Mouse (Mus musculus) midbrain, postnatal 0 days (tissue): ENCODE results near the gene Mff. TPM values are rescaled to one million over a fixed set of nuclear protein-coding genes. Genes with fewer than 3 reads are reported as not detected.

Experiments
- ATAC-seq: fragments of 200-750 bp; cut with Nextera tagmentation; 2 replicates; pipeline ENCODE4 v1.8.0; 2017; ENCODE audit warnings: moderate number of reproducible peaks, mild to moderate bottlenecking, moderate TSS enrichment, moderate library complexity; ENCODE audit not compliant: low FRiP score
- DNase-seq: peaks from one replicate; pipeline ENCODE4 v3.0.0-alpha.2; 2015; ENCODE audit warnings: low spot score
- H3K27ac ChIP-seq: fragments of 300-500 bp; sonication (generic); 2 replicates; pipeline ENCODE4 v1.5.1; 2014; ENCODE audit warnings: low read depth, mild to moderate bottlenecking, low read length, mixed read lengths
- H3K27me3 ChIP-seq: fragments of 300-500 bp; sonication (generic); 2 replicates; pipeline ENCODE4 v1.6.1; 2014; ENCODE audit warnings: low read length, control low read depth, mixed read lengths; ENCODE audit not compliant: insufficient read depth
- H3K36me3 ChIP-seq: fragments of 300-500 bp; sonication (generic); 2 replicates; pipeline ENCODE4 v1.6.1; 2014; ENCODE audit warnings: low read length, control low read depth, mixed read lengths; ENCODE audit not compliant: insufficient read depth
- H3K4me1 ChIP-seq: fragments of 300-500 bp; sonication (generic); 2 replicates; pipeline ENCODE4 v1.6.1; 2014; ENCODE audit warnings: mild to moderate bottlenecking, control low read depth, antibody characterized with exemption, low read length, mixed read lengths; ENCODE audit not compliant: insufficient read depth
- H3K4me2 ChIP-seq: fragments of 300-500 bp; sonication (generic); 2 replicates; pipeline ENCODE4 v1.6.1; 2014; ENCODE audit warnings: low read depth, mild to moderate bottlenecking, low read length, mixed read lengths; ENCODE audit not compliant: poor library complexity, severe bottlenecking
- H3K4me3 ChIP-seq: fragments of 300-500 bp; sonication (generic); 2 replicates; pipeline ENCODE4 v1.5.1; 2014; ENCODE audit warnings: low read depth, mild to moderate bottlenecking, low read length, moderate library complexity
- H3K9ac ChIP-seq: fragments of 300-500 bp; sonication (generic); replicated peaks from 2 replicates; pipeline ENCODE4 v1.6.1; 2014; ENCODE audit warnings: mild to moderate bottlenecking, low read length, moderate library complexity, mixed read lengths; ENCODE audit not compliant: poor library complexity, severe bottlenecking
- H3K9me3 ChIP-seq: fragments of 300-500 bp; sonication (generic); 2 replicates; pipeline ENCODE4 v1.6.1; 2016; ENCODE audit warnings: low read length, control low read depth
- CTCF ChIP-seq: IDR thresholded peaks from 2 replicates; pipeline ENCODE4 v1.5.1; 2016; ENCODE audit warnings: antibody characterized with exemption, mild to moderate bottlenecking
- WGBS: fragments of 180-500 bp; shearing (Covaris S2); extraction: QIAGEN DNeasy Blood & Tissue Kit; methylation state at CpG from one replicate; pipeline ENCODE4 v1.1.7; 2014; 5-methylcytosine and 5-hydroxymethylcytosine counted together
- polyA plus RNA-seq: library from polyadenylated mRNA; unstranded; fragments of >200 nt; fragmentation: Nextera tagmentation; extraction: Ambion mirVana; gene quantifications from 2 replicates; pipeline ENCODE4 v1.2.1, GENCODE M21; 2015
- total RNA-seq: library from RNA; depleted of rRNA; stranded (reverse); fragments of >200 nt; gene quantifications from 2 replicates; pipeline ENCODE4 v1.2.3, GENCODE M21; 2014; rRNA removed

Gene Mff
- total RNA-seq (415 and 579 TPM in 2 replicates), polyA plus RNA-seq (449 and 459 TPM in 2 replicates)

DNA sequence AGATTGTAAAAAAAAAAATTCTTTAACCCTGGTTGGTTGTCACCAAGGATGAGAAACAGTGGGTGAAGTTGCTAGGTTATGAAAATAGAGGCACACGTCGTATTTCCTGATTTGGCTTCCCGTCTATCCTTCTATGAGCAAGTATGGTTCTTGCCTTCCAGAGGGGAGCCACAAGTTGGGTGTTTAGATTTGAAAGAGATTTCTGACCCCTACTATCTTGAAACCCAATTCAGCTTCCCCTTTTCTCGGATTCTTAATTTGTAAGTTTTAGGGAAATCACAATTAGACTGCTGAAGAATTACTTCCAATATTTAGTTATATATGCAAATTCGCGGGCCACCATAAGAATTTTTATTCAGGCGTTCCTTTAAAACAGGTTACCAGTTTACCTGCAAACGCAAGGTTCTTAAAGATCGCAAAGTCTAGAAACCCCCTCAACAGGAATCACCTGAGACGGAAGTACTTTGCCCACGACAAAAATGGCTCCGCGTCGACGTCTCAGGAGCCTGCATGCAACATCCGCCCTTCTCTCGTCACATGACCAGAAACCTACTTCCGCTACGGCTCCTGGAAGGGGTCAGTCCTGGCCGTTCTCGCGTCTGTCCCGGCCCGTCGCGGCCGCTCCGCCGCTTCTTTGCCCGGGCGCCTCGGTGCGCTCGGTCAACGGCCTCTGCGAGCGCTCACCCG is at the start of gene Mff:
TSS of gene Mff (plus strand) at position 552 of the 687 bp plus-strand sequence.
- Histone ChIP-seq H3K4me2 (peak within 1 kb of the TSS; percentile 88), H3K27ac (peak within 1 kb of the TSS; percentile 78), H3K4me1 (no peaks in the 10 kb centered on the region; the same call in 1 of the 2 replicates), H3K9ac (peak within 1 kb of the TSS; percentile 95), H3K36me3 (peaks cover 7% of the 10 kb centered on the region; the same call in 1 of the 2 replicates), H3K27me3 (peaks cover 13% of the 10 kb centered on the region), H3K4me3 (peak within 1 kb of the TSS; percentile 91), H3K9me3 (no peaks in the 10 kb centered on the region)
- DNase-seq (peak; percentile 97), ATAC-seq (peak; percentile 99)
- TF ChIP-seq CTCF = no peak
- WGBS = 10% methylated on average over 38 of the region's 38 CpGs

DNA sequence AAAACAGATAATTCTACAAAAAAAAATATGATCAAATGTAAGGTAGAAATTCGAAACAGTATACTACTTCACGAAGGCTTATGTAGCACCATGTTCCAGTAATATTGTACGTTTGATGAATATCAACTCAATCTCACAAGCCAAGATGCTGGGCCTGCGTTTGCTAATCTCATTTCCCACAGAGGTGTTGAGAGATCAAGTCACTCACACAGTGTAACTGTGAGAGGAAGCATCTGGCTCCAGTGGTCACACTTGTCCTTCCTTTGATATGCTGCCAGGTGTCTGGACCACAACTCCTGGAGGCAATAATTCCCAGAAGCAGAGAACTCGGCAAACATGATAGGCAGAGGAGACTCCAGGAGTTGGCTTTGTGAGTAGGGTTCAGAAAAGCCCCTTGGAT is 38.4 kb upstream of the Mff start:
- Histone ChIP-seq H3K4me3 (no peak overlapping the region), H3K9ac (no peak overlapping the region), H3K9me3 (no peaks in the 10 kb centered on the region), H3K36me3 (no peaks in the 10 kb centered on the region), H3K27me3 (no peaks in the 10 kb centered on the region), H3K4me1 (no peaks in the 10 kb centered on the region), H3K27ac (no peak overlapping the region), H3K4me2 (no peak overlapping the region)
- no peak for DNase-seq
- WGBS = 85% methylated on average over 5 of the region's 5 CpGs
- no peak for ATAC-seq
- no peak for TF ChIP-seq CTCF

DNA sequence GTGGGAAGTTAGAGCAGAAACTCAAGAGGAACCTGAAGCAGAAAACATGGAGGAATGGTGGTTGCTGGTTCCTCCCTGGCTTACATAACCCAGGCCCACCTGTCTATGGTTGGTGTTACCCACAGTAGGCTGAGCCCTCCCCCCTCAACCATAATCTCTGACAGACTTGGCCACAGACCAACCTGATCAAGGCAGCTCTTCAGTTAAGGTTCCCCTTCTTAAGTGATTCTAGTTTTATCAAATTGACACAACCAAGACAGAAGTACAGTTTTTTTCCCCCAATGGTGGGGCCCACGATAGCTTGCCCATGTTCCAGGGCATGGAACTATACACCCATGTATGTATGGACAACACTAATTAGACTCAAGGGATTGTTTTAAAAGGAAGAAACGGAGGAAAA is 37.8 kb upstream of the Mff start:
- H3K36me3 ChIP-seq = no peaks in the 10 kb centered on the region
- DNase-seq = no peak
- H3K4me1 ChIP-seq = no peaks in the 10 kb centered on the region
- no peak for ATAC-seq
- no peak overlapping the region for H3K9ac ChIP-seq
- H3K4me2 ChIP-seq = no peak overlapping the region
- no peak for TF ChIP-seq CTCF
- H3K27ac ChIP-seq = no peak overlapping the region
- H3K4me3 ChIP-seq = no peak overlapping the region
- WGBS = 85% methylated on average over 2 of the region's 2 CpGs
- no peaks in the 10 kb centered on the region for H3K27me3 ChIP-seq
- H3K9me3 ChIP-seq = no peaks in the 10 kb centered on the region

DNA sequence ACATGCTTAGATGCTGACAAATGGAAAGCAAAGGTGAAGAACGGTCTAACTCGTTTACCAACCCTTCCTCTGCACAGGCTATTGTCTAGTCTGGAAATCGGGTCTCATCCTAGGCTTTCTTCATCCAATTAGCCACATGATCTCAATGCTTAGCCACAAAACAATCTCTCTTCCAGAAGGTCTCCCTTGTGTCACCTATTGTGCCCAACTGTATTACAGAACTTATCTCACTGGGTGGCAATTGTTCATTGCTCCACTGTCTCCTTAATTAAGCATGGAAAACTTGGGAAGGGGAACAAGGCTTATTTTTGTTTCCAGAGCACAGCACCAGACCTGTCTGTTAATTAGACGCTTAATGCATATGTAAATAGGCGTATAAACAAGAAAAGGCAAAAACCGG is 36.8 kb upstream of the Mff start:
- no peaks in the 10 kb centered on the region for H3K27me3 ChIP-seq
- no peak overlapping the region for H3K27ac ChIP-seq
- ATAC-seq = no peak
- 60% methylated on average over 6 of the region's 6 CpGs for WGBS
- H3K9ac ChIP-seq = no peak overlapping the region
- H3K4me3 ChIP-seq = no peak overlapping the region
- no peak for DNase-seq
- TF ChIP-seq CTCF = no peak
- no peaks in the 10 kb centered on the region for H3K9me3 ChIP-seq
- H3K4me2 ChIP-seq = no peak overlapping the region
- H3K4me1 ChIP-seq = no peaks in the 10 kb centered on the region
- H3K36me3 ChIP-seq = no peaks in the 10 kb centered on the region

DNA sequence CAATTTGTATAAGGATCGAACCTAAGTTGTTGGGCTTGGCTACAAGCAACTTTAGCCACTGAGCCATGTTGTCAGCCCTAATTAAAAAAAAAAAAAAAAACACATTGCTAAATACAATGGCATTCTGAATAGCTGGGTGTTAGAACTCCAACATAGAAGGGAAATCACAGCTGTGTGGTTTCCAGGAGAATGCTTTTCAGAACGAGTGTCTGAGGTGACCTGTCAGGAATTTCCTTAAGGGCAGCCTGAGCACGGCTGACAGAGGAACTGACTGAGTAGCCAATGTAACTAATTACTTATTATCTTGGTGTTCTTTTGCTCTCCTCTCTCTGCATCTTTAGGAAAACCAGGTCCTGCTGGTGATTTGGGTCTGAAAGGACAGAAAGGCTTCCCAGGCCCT is 28.8 kb upstream of the Mff start:
- Histone ChIP-seq H3K9me3 (no peaks in the 10 kb centered on the region), H3K9ac (no peak overlapping the region), H3K4me3 (no peak overlapping the region), H3K4me2 (no peak overlapping the region), H3K27me3 (no peaks in the 10 kb centered on the region), H3K27ac (no peak overlapping the region), H3K4me1 (no peaks in the 10 kb centered on the region), H3K36me3 (no peaks in the 10 kb centered on the region)
- no peak for TF ChIP-seq CTCF
- ATAC-seq (no peak), DNase-seq (no peak)
- WGBS = 58% methylated on average over 3 of the region's 3 CpGs

DNA sequence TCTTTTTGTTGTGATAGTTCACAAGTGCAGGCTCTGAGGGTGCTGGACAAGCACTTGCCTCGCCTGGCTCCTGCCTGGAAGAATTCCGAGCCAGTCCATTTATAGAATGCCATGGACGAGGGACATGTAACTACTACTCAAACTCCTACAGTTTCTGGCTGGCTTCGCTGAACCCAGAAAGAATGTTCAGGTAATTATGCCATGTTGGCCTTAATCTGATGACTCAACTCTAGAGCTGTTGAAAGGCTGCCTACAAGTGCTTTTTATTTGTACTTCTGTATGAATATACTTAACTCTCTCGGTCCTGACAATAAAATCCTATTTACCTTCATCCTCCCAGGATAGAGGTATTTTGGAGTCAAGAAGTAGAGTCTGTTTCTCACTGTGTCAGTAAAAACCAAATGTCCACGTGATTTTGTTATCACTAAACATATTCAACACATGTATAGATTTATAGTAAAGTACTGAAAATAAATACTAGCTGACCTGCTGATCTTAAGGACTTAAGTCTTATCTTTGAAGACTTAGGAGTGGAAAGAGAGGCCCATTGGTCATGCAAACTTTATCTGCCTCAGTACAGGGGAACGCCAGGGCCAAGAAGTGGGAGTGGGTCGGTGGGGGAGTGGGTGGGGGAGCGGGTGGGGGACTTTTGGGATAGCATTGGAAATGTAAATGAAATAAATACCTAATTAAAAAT is 6.7 kb upstream of the Mff start:
- ATAC-seq (no peak), DNase-seq (no peak)
- Histone ChIP-seq H3K27ac (no peak overlapping the region), H3K4me1 (no peaks in the 10 kb centered on the region), H3K4me3 (no peak overlapping the region), H3K36me3 (no peaks in the 10 kb centered on the region), H3K27me3 (peaks cover 9% of the 10 kb centered on the region), H3K9ac (no peak overlapping the region), H3K9me3 (no peaks in the 10 kb centered on the region), H3K4me2 (no peak overlapping the region)
- TF ChIP-seq CTCF = no peak
- WGBS = 79% methylated on average over 9 of the region's 9 CpGs
